Mouse (Mus musculus): Measurements from ENCODE around the gene Smtn.

DNA sequence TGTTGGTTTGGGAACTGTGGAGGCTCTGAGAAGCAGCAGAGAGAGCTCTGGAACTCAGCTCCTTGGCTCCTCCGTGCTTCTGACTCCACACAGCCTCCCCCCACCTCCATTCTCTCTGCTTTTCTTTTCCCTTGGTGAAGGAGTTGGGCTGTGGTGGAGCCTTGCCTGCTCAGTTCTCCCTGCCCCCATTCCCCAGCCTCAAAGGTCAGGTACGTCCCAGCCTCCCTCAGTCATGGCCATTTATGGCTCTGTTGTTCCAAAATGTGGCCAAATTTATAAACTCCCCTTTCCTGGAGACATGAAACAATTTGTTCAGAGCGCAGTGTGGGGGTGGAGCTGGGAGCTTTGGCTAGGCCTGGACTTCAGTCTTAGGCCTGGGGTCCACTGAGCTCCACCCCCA is 34.8 kb upstream of the Smtn start:
- TF ChIP-seq CTCF (conservative IDR thresholded peaks at IDR 0.05; ENCODE audit: insufficient read depth, insufficient read length, low read depth, low read length) (no peak), POLR2A (IDR thresholded peaks at IDR 0.05; ENCODE audit: low read depth, low read length) (peak; percentile 24)

Data from kidney, adult 2 months (tissue).